Mouse (Mus musculus) erythroblast, embryonic 14.5 days (primary cell): ENCODE data around the gene Rgs17.

Experiments
- GATA1 ChIP-seq: IDR thresholded peaks from 2 replicates; pipeline ENCODE4 v1.6.1; 2012; ENCODE audit warnings: low read length, inconsistent platforms, mixed read lengths
- TAL1 ChIP-seq: IDR thresholded peaks from 3 replicates; pipeline ENCODE4 v1.6.1; 2012; ENCODE audit warnings: low read length, inconsistent platforms, mixed read lengths

DNA sequence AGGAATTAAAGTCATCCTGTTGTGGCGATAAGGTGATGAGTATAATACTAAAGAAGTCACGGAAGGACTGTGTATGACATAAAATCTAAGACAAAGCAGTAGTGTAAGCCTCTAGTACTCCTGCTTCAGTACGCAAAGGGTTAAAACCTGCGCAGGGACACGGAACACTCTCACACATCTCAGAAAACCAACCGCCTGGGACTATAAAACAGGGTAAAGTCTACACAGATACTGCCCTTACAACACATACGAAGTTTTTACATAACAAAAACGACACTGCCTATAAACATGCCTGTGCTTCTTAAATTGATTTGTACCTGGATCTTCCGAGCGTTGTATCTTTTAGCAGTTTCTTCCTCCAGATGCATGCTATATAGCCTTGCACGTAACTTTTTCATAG is 108.5 kb downstream of the Rgs17 start:
- TF ChIP-seq GATA1 = no peak
- no peak for TF ChIP-seq TAL1
